Mouse (Mus musculus): Measurements from ENCODE around the gene Slc16a5. TPM values are rescaled to one million over a fixed set of nuclear protein-coding genes. Genes with fewer than 3 reads are reported as not detected.

Slc16a5 gene
- polyA plus RNA-seq (2017; shearing (Covaris generic)), result 1.3 TPM

GRCm38 (mm10) chr11:115462243-115462891 is at the start of gene Slc16a5:
Slc16a5 (plus strand) TSS chr11:115462474.

GRCm38 (mm10) chr11:115419531-115420237 is 42.6 kb upstream of the Slc16a5 start, which contains the start of the genes Atp5h and Kctd2:
Atp5h (minus strand) TSS chr11:115419962.
Kctd2 (plus strand) TSS chr11:115420128.

GRCm38 (mm10) chr11:115439906-115440595 is 22.2 kb upstream of the Slc16a5 start, which contains the start of gene Trim80:
Trim80 (plus strand) TSS chr11:115440545.

GRCm38 (mm10) chr11:115475025-115475757 is 12.9 kb downstream of the Slc16a5 start, which contains the start of gene Armc7:
Armc7 (plus strand) TSS chr11:115475667.

GRCm38 (mm10) chr11:115491356-115492083 is 29.2 kb downstream of the Slc16a5 start, which contains the start of gene Nt5c:
Nt5c (minus strand) TSS chr11:115491862.

GRCm38 (mm10) chr11:115514238-115514663 is 52.0 kb downstream of the Slc16a5 start, which contains the start of gene Jpt1:
Jpt1 (minus strand) TSS chr11:115514387.

Other genes with a start within 250 kb of the Slc16a5 start
- not detected for gene Grin2c, start 195.2 kb upstream of the Slc16a5 start, polyA plus RNA-seq (2017; shearing (Covaris generic))
- 17.1 TPM for gene Fdxr, start 185.4 kb upstream of the Slc16a5 start, polyA plus RNA-seq (2017; shearing (Covaris generic))
- 0.17 TPM for gene Fads6, start 164.8 kb upstream of the Slc16a5 start, polyA plus RNA-seq (2017; shearing (Covaris generic))
- gene Otop2, start 155.3 kb upstream of the Slc16a5 start, polyA plus RNA-seq (2017; shearing (Covaris generic)), result not detected
- gene Ush1g, start 140.4 kb upstream of the Slc16a5 start, polyA plus RNA-seq (2017; shearing (Covaris generic)), result not detected
- gene Otop3, start 127.7 kb upstream of the Slc16a5 start, polyA plus RNA-seq (2017; shearing (Covaris generic)), result 0.32 TPM
- 47.3 TPM for gene Hid1, start 94.7 kb upstream of the Slc16a5 start, polyA plus RNA-seq (2017; shearing (Covaris generic))
- 0.34 TPM for gene Cdr2l, start 80.6 kb upstream of the Slc16a5 start, polyA plus RNA-seq (2017; shearing (Covaris generic))
- gene Mrpl58, start 58.7 kb upstream of the Slc16a5 start, polyA plus RNA-seq (2017; shearing (Covaris generic)), result 82.4 TPM
- gene Atp5h, start 42.5 kb upstream of the Slc16a5 start, polyA plus RNA-seq (2017; shearing (Covaris generic)), result 600 TPM
- 81.7 TPM for gene Kctd2, start 42.3 kb upstream of the Slc16a5 start, polyA plus RNA-seq (2017; shearing (Covaris generic))
- 0.45 TPM for gene Trim80, start 21.9 kb upstream of the Slc16a5 start, polyA plus RNA-seq (2017; shearing (Covaris generic))
- gene Armc7, start 13.2 kb downstream of the Slc16a5 start, polyA plus RNA-seq (2017; shearing (Covaris generic)), result 45.1 TPM
- 208 TPM for gene Nt5c, start 29.4 kb downstream of the Slc16a5 start, polyA plus RNA-seq (2017; shearing (Covaris generic))
- gene Jpt1, start 51.9 kb downstream of the Slc16a5 start, polyA plus RNA-seq (2017; shearing (Covaris generic)), result 368 TPM
- 690 TPM for gene Sumo2, start 73.8 kb downstream of the Slc16a5 start, polyA plus RNA-seq (2017; shearing (Covaris generic))
- gene Nup85, start 102.0 kb downstream of the Slc16a5 start, polyA plus RNA-seq (2017; shearing (Covaris generic)), result 58.3 TPM
- gene Mrps7, start 141.5 kb downstream of the Slc16a5 start, polyA plus RNA-seq (2017; shearing (Covaris generic)), result 94.3 TPM
- gene Gga3, start 141.6 kb downstream of the Slc16a5 start, polyA plus RNA-seq (2017; shearing (Covaris generic)), result 33.7 TPM
- 499 TPM for gene Mif4gd, start 150.5 kb downstream of the Slc16a5 start, polyA plus RNA-seq (2017; shearing (Covaris generic))
- gene Slc25a19, start 165.8 kb downstream of the Slc16a5 start, polyA plus RNA-seq (2017; shearing (Covaris generic)), result 77.3 TPM
- 258 TPM for gene Grb2, start 246.1 kb downstream of the Slc16a5 start, polyA plus RNA-seq (2017; shearing (Covaris generic))